Mouse (Mus musculus): ENCODE measurements around the gene Akr1b7. TPM values are rescaled to one million over a fixed set of nuclear protein-coding genes. Genes with fewer than 3 reads are reported as not detected.

Akr1b7 gene
- polyA plus RNA-seq, 1 experiment from 2014 or later, result not detected

Other genes starting within 250 kb of the Akr1b7 start
- 47.3 and 51.3 TPM in 2 replicates for gene Slc35b4, start 235.2 kb upstream of the Akr1b7 start, polyA plus RNA-seq (2014; fragmentation: Nextera tagmentation; extraction: Ambion mirVana)
- 208 and 220 TPM in 2 replicates for gene Akr1b3, start 94.9 kb upstream of the Akr1b7 start, polyA plus RNA-seq (2014; fragmentation: Nextera tagmentation; extraction: Ambion mirVana)
- 20.5 and 21.4 TPM in 2 replicates for gene Akr1b8, start 58.2 kb upstream of the Akr1b7 start, polyA plus RNA-seq (2014; fragmentation: Nextera tagmentation; extraction: Ambion mirVana)
- 16.4 and 16.9 TPM in 2 replicates for gene Akr1b10, start 28.1 kb upstream of the Akr1b7 start, polyA plus RNA-seq (2014; fragmentation: Nextera tagmentation; extraction: Ambion mirVana)
- gene Bpgm, start 63.9 kb downstream of the Akr1b7 start, polyA plus RNA-seq (2014; fragmentation: Nextera tagmentation; extraction: Ambion mirVana), result 47.8 and 51.5 TPM in 2 replicates
- 274 and 283 TPM in 2 replicates for gene Cald1, start 186.2 kb downstream of the Akr1b7 start, polyA plus RNA-seq (2014; fragmentation: Nextera tagmentation; extraction: Ambion mirVana)